Mouse (Mus musculus): ENCODE results near the gene Cmc2. TPM values are rescaled to one million over a fixed set of nuclear protein-coding genes. Genes with fewer than 3 reads are reported as not detected.

Gene Cmc2
- polyA plus RNA-seq, 1 experiment, result 55.1 TPM

GRCm38 (mm10) chr8:116863357-116864021, 57.8 kb downstream of the Cmc2 start:
- Histone ChIP-seq H3K4me3 (ENCODE audit: insufficient read depth, poor library complexity, severe bottlenecking) (no peak overlapping the region), H3K27me3 (ENCODE audit: control insufficient read depth, insufficient read depth, insufficient read length) (peaks cover 12% of the 10 kb centered on the region), H3K79me3 (ENCODE audit: low read depth) (no peaks in the 10 kb centered on the region), H3K36me3 (ENCODE audit: control insufficient read depth, insufficient read depth) (no peaks in the 10 kb centered on the region), H3K79me2 (ENCODE audit: control insufficient read depth, insufficient read depth) (no peaks in the 10 kb centered on the region), H3ac (ENCODE audit: control insufficient read depth, insufficient read length, low read depth) (no peak overlapping the region)
- TF ChIP-seq MYOD1 (IDR thresholded peaks at IDR 0.05; ENCODE audit: control insufficient read depth, insufficient read length, low read depth) (no peak), FOSL1 (IDR thresholded peaks at IDR 0.05; ENCODE audit: insufficient read depth, low read length, poor library complexity, severe bottlenecking) (no peak), CTCF (IDR thresholded peaks at IDR 0.05; ENCODE audit: control insufficient read depth, insufficient read depth, insufficient read length) (no peak), MYOG (IDR thresholded peaks at IDR 0.05; ENCODE audit: control insufficient read depth, extremely low read depth, insufficient read length) (no peak), CEBPB (IDR thresholded peaks at IDR 0.05; ENCODE audit: low read depth) (no peak), USF1 (IDR thresholded peaks at IDR 0.05; ENCODE audit: low read depth) (no peak), MAX (IDR thresholded peaks at IDR 0.05) (no peak)

GRCm38 (mm10) chr8:116862191-116862590, 59.1 kb downstream of the Cmc2 start:
- no peaks in the 10 kb centered on the region for H3K79me2 ChIP-seq (ENCODE audit: control insufficient read depth, insufficient read depth)
- no peaks in the 10 kb centered on the region for H3K36me3 ChIP-seq (ENCODE audit: control insufficient read depth, insufficient read depth)
- no peaks in the 10 kb centered on the region for H3K79me3 ChIP-seq (ENCODE audit: low read depth)
- H3K27me3 ChIP-seq (ENCODE audit: control insufficient read depth, insufficient read depth, insufficient read length), result peaks cover 12% of the 10 kb centered on the region
- no peak overlapping the region for H3K4me3 ChIP-seq (ENCODE audit: insufficient read depth, poor library complexity, severe bottlenecking)
- H3ac ChIP-seq (ENCODE audit: control insufficient read depth, insufficient read length, low read depth), result no peak overlapping the region
- TF ChIP-seq MYOD1 (IDR thresholded peaks at IDR 0.05; ENCODE audit: control insufficient read depth, insufficient read length, low read depth), result no peak
- no peak for TF ChIP-seq CEBPB (IDR thresholded peaks at IDR 0.05; ENCODE audit: low read depth)
- no peak for TF ChIP-seq USF1 (IDR thresholded peaks at IDR 0.05; ENCODE audit: low read depth)
- TF ChIP-seq MAX (IDR thresholded peaks at IDR 0.05), result no peak
- TF ChIP-seq CTCF (IDR thresholded peaks at IDR 0.05; ENCODE audit: control insufficient read depth, insufficient read depth, insufficient read length), result no peak
- TF ChIP-seq FOSL1 (IDR thresholded peaks at IDR 0.05; ENCODE audit: insufficient read depth, low read length, poor library complexity, severe bottlenecking), result no peak
- no peak for TF ChIP-seq MYOG (IDR thresholded peaks at IDR 0.05; ENCODE audit: control insufficient read depth, extremely low read depth, insufficient read length)

GRCm38 (mm10) chr8:116852042-116852441, 69.2 kb downstream of the Cmc2 start:
- H3ac ChIP-seq (ENCODE audit: control insufficient read depth, insufficient read length, low read depth), result no peak overlapping the region
- TF ChIP-seq CEBPB (IDR thresholded peaks at IDR 0.05; ENCODE audit: low read depth) (no peak), FOSL1 (IDR thresholded peaks at IDR 0.05; ENCODE audit: insufficient read depth, low read length, poor library complexity, severe bottlenecking) (no peak), MAX (IDR thresholded peaks at IDR 0.05) (no peak), MYOG (IDR thresholded peaks at IDR 0.05; ENCODE audit: control insufficient read depth, extremely low read depth, insufficient read length) (no peak), USF1 (IDR thresholded peaks at IDR 0.05; ENCODE audit: low read depth) (no peak), CTCF (IDR thresholded peaks at IDR 0.05; ENCODE audit: control insufficient read depth, insufficient read depth, insufficient read length) (no peak), MYOD1 (IDR thresholded peaks at IDR 0.05; ENCODE audit: control insufficient read depth, insufficient read length, low read depth) (no peak)
- no peaks in the 10 kb centered on the region for H3K79me3 ChIP-seq (ENCODE audit: low read depth)

GRCm38 (mm10) chr8:116848042-116848441, 73.2 kb downstream of the Cmc2 start:
- H3K4me3 ChIP-seq (ENCODE audit: insufficient read depth, poor library complexity, severe bottlenecking), result no peak overlapping the region

More at GRCm38 (mm10) chr8:116852042-116852441, 69.2 kb downstream of the Cmc2 start:
- Histone ChIP-seq H3K79me2 (ENCODE audit: control insufficient read depth, insufficient read depth) (no peaks in the 10 kb centered on the region), H3K27me3 (ENCODE audit: control insufficient read depth, insufficient read depth, insufficient read length) (no peaks in the 10 kb centered on the region), H3K4me3 (ENCODE audit: insufficient read depth, poor library complexity, severe bottlenecking) (no peak overlapping the region), H3K36me3 (ENCODE audit: control insufficient read depth, insufficient read depth) (no peaks in the 10 kb centered on the region)

DNA sequence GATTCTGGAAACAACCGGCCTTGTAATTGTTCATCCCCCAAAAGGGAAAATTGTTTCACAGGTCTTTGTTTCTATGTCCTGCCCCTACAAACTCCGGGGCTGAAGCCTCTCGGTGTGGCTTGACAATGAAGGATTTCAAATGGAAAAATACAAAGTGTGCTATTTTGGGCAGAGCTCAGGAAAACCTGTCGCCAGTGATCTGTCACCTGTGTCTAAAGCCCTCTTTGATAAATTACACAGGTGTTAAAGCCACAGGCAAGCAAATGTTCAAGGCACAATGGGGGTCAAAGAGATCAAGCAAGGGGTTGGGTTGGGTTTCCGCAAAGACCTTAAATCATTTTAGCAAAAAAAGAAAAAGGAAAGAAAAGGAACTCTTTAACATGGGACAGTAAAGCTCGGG, 78.6 kb downstream of the Cmc2 start:
- Histone ChIP-seq H3K4me3 (ENCODE audit: insufficient read depth, poor library complexity, severe bottlenecking) (no peak overlapping the region), H3K27me3 (ENCODE audit: control insufficient read depth, insufficient read depth, insufficient read length) (no peaks in the 10 kb centered on the region), H3ac (ENCODE audit: control insufficient read depth, insufficient read length, low read depth) (no peak overlapping the region), H3K79me2 (ENCODE audit: control insufficient read depth, insufficient read depth) (no peaks in the 10 kb centered on the region), H3K36me3 (ENCODE audit: control insufficient read depth, insufficient read depth) (no peaks in the 10 kb centered on the region), H3K79me3 (ENCODE audit: low read depth) (no peaks in the 10 kb centered on the region)
- TF ChIP-seq MAX (IDR thresholded peaks at IDR 0.05), result no peak
- no peak for TF ChIP-seq MYOD1 (IDR thresholded peaks at IDR 0.05; ENCODE audit: control insufficient read depth, insufficient read length, low read depth)
- TF ChIP-seq CEBPB (IDR thresholded peaks at IDR 0.05; ENCODE audit: low read depth), result no peak
- no peak for TF ChIP-seq MYOG (IDR thresholded peaks at IDR 0.05; ENCODE audit: control insufficient read depth, extremely low read depth, insufficient read length)
- TF ChIP-seq USF1 (IDR thresholded peaks at IDR 0.05; ENCODE audit: low read depth), result no peak
- TF ChIP-seq FOSL1 (IDR thresholded peaks at IDR 0.05; ENCODE audit: insufficient read depth, low read length, poor library complexity, severe bottlenecking), result no peak
- no peak for TF ChIP-seq CTCF (IDR thresholded peaks at IDR 0.05; ENCODE audit: control insufficient read depth, insufficient read depth, insufficient read length)

More at GRCm38 (mm10) chr8:116848042-116848441, 73.2 kb downstream of the Cmc2 start:
- Histone ChIP-seq H3K79me3 (ENCODE audit: low read depth) (no peaks in the 10 kb centered on the region), H3ac (ENCODE audit: control insufficient read depth, insufficient read length, low read depth) (no peak overlapping the region), H3K27me3 (ENCODE audit: control insufficient read depth, insufficient read depth, insufficient read length) (no peaks in the 10 kb centered on the region), H3K79me2 (ENCODE audit: control insufficient read depth, insufficient read depth) (no peaks in the 10 kb centered on the region), H3K36me3 (ENCODE audit: control insufficient read depth, insufficient read depth) (no peaks in the 10 kb centered on the region)
- TF ChIP-seq FOSL1 (IDR thresholded peaks at IDR 0.05; ENCODE audit: insufficient read depth, low read length, poor library complexity, severe bottlenecking) (no peak), CTCF (IDR thresholded peaks at IDR 0.05; ENCODE audit: control insufficient read depth, insufficient read depth, insufficient read length) (no peak), MYOG (IDR thresholded peaks at IDR 0.05; ENCODE audit: control insufficient read depth, extremely low read depth, insufficient read length) (no peak), USF1 (IDR thresholded peaks at IDR 0.05; ENCODE audit: low read depth) (no peak), MYOD1 (IDR thresholded peaks at IDR 0.05; ENCODE audit: control insufficient read depth, insufficient read length, low read depth) (no peak)

Other genes with a start within 250 kb of the Cmc2 start
- gene Cdyl2, start 188.5 kb downstream of the Cmc2 start, polyA plus RNA-seq (2012; fragmentation: generic; extraction: Trizol), result 0.35 TPM
- 22.0 TPM for gene Cenpn, start 275 bp upstream of the Cmc2 start, polyA plus RNA-seq (2012; fragmentation: generic; extraction: Trizol)
- gene Atmin, start 21.9 kb upstream of the Cmc2 start, polyA plus RNA-seq (2012; fragmentation: generic; extraction: Trizol), result 5.8 TPM
- 0.69 TPM for gene 1700030J22Rik, start 57.5 kb upstream of the Cmc2 start, polyA plus RNA-seq (2012; fragmentation: generic; extraction: Trizol)
- 27.6 TPM for gene Gcsh, start 72.1 kb upstream of the Cmc2 start, polyA plus RNA-seq (2012; fragmentation: generic; extraction: Trizol)
- gene Pkd1l2, start 161.0 kb upstream of the Cmc2 start, polyA plus RNA-seq (2012; fragmentation: generic; extraction: Trizol), result not detected
- not detected for gene Bco1, start 174.4 kb upstream of the Cmc2 start, polyA plus RNA-seq (2012; fragmentation: generic; extraction: Trizol)
- gene Gan, start 236.7 kb upstream of the Cmc2 start, polyA plus RNA-seq (2012; fragmentation: generic; extraction: Trizol), result 2.7 TPM